Mouse (Mus musculus) lung, adult 10 weeks (tissue): ENCODE data around the gene Sult1d1. TPM values are rescaled to one million over a fixed set of nuclear protein-coding genes. Genes with fewer than 3 reads are reported as not detected.

Experiments
- polyA plus RNA-seq: library from polyadenylated mRNA; stranded (reverse); fragments of 350-450 nt; fragmentation: Illumina TruSeq; extraction: RNeasy Lipid Tissue Mini Kit (QIAGEN cat#74804); gene quantifications from one replicate; pipeline ENCODE4 v1.2.3, GENCODE M21; 2014; ENCODE audit warnings: low read depth, low replicate concordance; ENCODE audit not compliant: insufficient read depth

Gene Sult1d1
- polyA plus RNA-seq, result 14.3 TPM

DNA sequence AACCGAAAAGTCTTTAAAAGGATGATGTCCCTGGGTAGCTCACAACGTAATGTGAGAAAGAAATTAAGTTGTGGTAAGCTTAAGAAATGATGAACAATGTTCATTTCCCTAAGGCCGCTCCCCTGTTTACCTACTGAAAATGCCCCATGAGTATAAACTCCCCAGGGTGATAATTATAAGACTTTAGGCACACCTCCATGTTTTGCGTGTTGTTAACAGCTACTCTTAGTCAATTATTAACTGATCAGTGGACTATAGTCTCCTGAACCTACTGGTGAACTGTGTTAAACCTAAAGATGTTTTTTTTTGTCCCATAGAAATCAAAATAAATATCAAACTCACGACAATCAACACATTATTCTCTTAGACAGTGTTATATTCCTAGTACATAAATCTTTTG lies at the start of gene Sult1d1:
Gene Sult1d1, minus strand, starts transcription at position 183 of the 400 bp plus-strand sequence.

DNA sequence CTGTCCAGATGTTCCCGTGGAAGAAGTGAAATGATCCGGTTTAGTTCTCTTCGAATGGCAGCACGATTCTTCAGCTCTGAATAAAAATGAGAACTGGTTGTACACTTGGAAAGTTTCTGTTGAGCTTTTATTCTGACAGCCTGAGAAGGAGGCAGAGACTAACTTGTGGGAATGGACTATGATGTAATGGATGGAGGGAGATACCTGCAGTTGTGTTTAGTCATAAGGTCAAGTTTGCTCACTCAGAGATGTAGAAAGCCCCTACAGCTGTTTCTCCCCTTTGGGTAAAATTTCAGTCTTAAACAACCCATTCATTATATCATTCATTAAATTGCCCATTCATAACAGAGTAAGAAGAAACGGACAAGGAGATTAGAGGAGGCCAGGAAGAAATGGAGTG lies 22.7 kb upstream of the Sult1d1 start, which contains the start of gene Sult1e1:
Gene Sult1e1, minus strand, starts transcription at position 101 of the 400 bp plus-strand sequence.

DNA sequence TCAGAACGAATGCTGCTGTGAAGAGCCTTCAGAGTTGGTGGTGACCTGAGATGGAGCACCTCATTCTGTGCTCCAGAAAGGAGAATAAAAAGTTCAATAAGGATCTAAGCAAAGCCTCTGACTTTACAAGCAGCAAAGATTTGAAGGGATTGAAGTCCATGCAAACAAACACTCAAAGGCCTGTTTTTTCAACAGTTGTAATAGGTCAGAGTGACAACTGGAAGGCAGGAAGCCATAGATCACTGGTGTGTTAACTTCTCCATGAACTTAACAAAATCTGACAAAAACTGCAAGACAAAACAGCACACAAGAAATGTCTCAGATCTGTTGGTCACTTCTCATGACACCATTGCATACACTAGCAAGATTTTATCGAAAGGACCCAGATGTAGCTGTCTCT lies 30.7 kb downstream of the Sult1d1 start, which contains the start of gene Sult1b1:
Gene Sult1b1, minus strand, starts transcription at position 85 of the 400 bp plus-strand sequence.

Other genes with a start within 250 kb of the Sult1d1 start
- not detected for gene Ugt2a3, start 231.8 kb downstream of the Sult1d1 start, polyA plus RNA-seq
- gene Ugt2b38, start 144.8 kb downstream of the Sult1d1 start, polyA plus RNA-seq, result not detected
- gene Ugt2a2, start 86.8 kb downstream of the Sult1d1 start, polyA plus RNA-seq, result not detected
- gene Gm43638, start 82.2 kb downstream of the Sult1d1 start, polyA plus RNA-seq, result not detected
- gene Ugt2a1, start 78.2 kb downstream of the Sult1d1 start, polyA plus RNA-seq, result not detected
- not detected for gene Sult1b1, start 30.8 kb downstream of the Sult1d1 start, polyA plus RNA-seq
- not detected for gene Sult1e1, start 22.6 kb upstream of the Sult1d1 start, polyA plus RNA-seq
- gene Csn1s1, start 97.2 kb upstream of the Sult1d1 start, polyA plus RNA-seq, result not detected
- gene Csn2, start 130.6 kb upstream of the Sult1d1 start, polyA plus RNA-seq, result not detected
- gene Csn1s2a, start 205.5 kb upstream of the Sult1d1 start, polyA plus RNA-seq, result not detected
- not detected for gene Csn1s2b, start 239.1 kb upstream of the Sult1d1 start, polyA plus RNA-seq